Mouse (Mus musculus) frontal cortex, adult 2 months (tissue): Measurements from ENCODE around the gene Gm3402. TPM values are rescaled to one million over a fixed set of nuclear protein-coding genes. Genes with fewer than 3 reads are reported as not detected.
"Not testable (repeated sequence)": the region's sequence is repeated elsewhere in the genome, so short reads cannot be mapped to it uniquely, and the experiment has no call there.

ENCODE experiments used
- DNase-seq, 2 experiments: peaks; one replicate each; pipeline ENCODE4 v3.0.0; 2022; ENCODE audit warnings: low spot score in 1 of 2; ENCODE audit errors: extremely low spot score in 1 of 2
- polyA plus RNA-seq: library from polyadenylated mRNA; depleted of rRNA; stranded (reverse); fragments of >200 nt; gene quantifications from 2 replicates; pipeline ENCODE4 v1.2.3, GENCODE M21; 2012; rRNA removed

Gm3402 gene
- not detected in 2 replicates for polyA plus RNA-seq

DNA sequence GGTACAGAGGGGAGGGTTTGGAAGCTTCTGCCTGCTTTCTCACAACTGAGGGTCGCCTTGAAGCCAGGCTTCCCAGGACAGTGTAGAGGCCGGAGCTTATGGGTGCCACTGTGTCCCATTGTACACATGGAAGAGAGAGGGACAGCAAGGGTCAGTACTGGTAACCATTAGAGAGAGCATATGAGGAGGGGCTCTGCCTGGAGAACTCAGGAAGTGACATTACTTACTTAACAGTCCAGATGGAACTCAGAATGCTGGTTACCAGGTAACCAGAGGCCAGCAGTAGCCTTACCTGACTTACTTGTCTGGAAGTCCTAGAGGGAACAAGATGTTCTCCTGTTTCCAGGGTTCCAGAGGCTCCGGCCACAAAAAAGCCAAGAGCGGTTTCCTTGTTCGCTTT lies at the start of gene Gm3402:
Gene Gm3402 (plus strand): TSS at position 301 of the 400 bp plus-strand sequence.
- not testable (repeated sequence) for DNase-seq

DNA sequence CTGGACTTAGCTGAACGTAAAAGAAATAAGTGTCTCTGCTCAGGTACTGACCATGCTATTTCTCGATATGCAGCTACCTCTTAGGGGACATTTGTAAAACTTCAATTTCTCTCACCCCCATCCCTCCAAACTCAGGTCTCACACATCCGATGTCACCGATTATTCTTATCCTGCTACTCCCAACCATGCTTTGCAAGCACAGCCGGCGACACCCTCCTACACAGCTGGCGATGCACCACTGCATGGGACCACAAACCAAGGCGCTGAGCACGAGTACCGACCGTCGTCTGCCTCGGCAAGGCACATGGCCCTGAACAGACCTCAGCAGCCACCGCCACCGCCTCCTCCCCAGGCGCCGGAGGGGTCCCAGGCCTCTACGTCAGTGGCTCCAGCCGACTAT lies 47.3 kb upstream of the Gm3402 start:
- DNase-seq: peak in 1 of 2 experiments; percentile 39

DNA sequence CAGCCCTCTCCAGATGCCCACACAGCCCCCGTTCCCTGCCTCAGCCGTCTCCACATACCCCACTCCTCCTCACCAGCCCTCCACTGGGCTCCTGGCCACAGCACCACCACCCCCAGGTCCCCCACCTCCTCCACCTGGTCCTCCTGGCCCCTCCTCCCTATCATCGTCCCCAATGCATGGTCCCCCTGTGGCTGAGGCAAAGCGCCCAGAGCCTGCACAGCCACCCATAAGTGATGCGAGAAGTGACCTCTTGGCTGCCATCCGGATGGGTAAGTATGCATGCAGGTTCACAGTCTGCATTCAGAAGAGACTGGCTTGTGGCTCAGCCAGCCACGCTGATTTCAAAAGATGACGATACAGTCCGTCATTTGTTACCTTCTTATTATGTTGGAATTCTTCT lies 45.6 kb upstream of the Gm3402 start:
- no peak for DNase-seq

DNA sequence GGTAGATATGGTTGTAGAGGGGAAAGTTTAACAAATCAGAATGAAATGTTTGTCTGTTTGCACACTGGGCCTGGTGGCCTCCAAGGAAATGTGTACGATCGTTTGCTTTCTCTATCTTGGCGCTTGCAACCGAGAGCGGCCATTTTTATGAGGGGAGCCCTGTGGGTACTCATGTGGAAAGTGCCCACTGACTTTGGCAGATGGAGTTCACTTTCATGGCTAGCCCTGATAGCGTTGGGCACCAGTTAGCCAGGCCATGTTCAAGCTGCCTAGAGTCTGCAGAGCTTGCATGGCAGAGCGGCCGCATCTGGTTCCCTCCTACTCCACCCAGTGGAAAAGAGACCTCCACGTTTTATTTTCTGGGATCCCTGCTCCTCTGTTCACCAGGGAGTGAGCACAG lies 43.1 kb upstream of the Gm3402 start:
- no peak for DNase-seq

DNA sequence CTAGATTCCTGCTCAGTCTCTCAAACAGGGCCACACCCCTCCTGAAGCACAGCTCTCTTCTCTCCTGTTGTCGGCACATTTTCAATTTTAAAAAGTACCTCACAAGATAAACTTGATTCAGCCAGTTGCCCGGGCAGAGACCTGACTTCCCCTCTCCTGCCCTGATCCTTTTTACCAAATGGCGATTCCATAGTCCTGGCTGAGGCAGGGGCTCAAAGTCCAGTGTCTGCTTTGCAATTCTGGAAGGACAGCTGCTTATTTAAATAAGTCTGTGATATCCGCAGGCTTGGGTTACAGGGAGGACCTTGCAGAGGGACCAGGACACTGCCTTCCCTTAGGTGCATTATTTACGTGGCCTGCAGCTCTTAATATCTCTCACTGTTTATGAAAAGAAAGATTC lies 42.6 kb upstream of the Gm3402 start:
- DNase-seq: no peak

DNA sequence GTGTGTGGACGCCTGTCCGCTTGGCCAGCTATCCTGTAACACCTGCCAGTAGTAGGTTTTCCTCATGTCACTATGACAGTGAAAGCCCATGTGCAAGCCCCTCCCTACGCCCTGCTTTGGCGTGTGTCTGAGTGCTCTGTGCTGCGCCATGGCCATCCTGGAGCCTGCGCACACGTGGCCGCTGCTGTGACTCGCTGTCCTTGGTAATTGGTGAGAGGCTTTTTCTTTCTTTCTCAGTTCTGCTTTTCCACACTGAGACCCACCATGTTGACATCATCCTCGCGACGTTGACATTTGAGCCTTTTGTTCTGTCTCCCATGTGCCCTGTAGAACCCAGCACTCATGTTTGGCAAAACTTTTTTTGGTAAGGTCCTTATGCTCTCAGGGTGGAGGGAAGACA lies 42.1 kb upstream of the Gm3402 start:
- no peak for DNase-seq

DNA sequence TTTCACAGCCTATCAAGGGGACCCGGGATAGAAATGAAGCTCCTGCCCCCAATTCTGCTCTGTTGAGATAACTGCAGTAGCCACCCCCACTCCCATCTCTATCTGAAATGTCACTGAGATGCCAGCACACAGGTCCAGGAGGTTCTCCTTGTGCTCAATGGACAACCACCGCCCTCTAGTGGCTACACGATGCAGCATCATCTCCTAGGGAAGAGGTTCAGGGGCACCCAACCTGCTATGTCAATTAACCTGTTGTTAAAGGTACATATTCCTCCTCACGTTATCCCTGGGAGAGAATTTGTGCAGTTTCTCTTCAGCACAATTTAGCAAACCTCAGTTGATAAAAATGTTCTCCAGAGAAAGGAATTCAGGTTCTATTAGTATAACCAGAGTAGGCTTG lies 34.4 kb upstream of the Gm3402 start:
- peak in 1 of 2 experiments; percentile 73 for DNase-seq

DNA sequence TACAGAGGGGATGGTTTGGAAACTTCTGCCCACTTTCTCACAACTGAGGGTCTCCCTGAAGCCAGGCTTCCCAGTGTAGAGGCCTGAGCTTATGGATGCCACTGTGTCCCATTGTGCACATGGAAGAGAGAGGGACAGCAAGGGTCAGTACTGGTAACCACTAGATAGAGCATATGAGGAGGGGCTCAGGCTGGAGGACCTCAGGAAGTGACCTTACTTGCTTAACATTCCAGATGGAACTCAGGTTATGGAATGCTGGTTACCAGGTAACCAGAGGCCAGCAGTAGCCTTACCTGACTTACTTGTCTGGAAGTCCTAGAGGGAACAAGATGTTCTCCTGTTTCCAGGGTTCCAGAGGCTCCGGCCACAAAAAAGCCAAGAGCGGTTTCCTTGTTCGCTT lies 32.3 kb upstream of the Gm3402 start, which contains the start of gene Gm6408:
Gene Gm6408 (plus strand): TSS at position 301 of the 400 bp plus-strand sequence.
- not testable (repeated sequence) for DNase-seq

DNA sequence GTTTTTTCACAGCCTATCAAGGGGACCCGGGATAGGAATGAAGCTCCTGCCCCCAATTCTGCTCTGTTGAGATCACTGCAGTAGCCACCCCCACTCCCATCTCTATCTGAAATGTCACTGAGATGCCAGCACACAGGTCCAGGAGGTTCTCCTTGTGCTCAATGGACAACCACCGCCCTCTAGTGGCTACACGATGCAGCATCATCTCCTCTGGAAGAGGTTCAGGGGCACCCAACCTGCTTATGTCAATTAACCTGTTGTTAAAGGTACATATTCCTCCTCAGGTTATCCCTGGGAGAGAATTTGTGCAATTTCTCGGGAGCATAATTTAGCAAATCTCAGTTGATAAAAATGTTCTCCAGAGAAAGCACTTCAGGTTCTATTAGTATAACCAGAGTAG lies 25.0 kb upstream of the Gm3402 start:
- DNase-seq: peak in 1 of 2 experiments; percentile 57

DNA sequence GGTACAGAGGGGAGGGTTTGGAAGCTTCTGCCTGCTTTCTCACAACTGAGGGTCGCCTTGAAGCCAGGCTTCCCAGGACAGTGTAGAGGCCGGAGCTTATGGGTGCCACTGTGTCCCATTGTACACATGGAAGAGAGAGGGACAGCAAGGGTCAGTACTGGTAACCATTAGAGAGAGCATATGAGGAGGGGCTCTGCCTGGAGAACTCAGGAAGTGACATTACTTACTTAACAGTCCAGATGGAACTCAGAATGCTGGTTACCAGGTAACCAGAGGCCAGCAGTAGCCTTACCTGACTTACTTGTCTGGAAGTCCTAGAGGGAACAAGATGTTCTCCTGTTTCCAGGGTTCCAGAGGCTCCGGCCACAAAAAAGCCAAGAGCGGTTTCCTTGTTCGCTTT lies 22.9 kb upstream of the Gm3402 start, which contains the start of gene Gm6370:
Gene Gm6370 (plus strand): TSS at position 301 of the 400 bp plus-strand sequence.
- not testable (repeated sequence) for DNase-seq

DNA sequence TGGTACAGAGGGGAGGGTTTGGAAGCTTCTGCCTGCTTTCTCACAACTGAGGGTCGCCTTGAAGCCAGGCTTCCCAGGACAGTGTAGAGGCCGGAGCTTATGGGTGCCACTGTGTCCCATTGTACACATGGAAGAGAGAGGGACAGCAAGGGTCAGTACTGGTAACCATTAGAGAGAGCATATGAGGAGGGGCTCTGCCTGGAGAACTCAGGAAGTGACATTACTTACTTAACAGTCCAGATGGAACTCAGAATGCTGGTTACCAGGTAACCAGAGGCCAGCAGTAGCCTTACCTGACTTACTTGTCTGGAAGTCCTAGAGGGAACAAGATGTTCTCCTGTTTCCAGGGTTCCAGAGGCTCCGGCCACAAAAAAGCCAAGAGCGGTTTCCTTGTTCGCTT lies 11.8 kb upstream of the Gm3402 start, which contains the start of gene 4930449I24Rik:
Gene 4930449I24Rik (plus strand): TSS at position 301 of the 400 bp plus-strand sequence.
- DNase-seq: not testable (repeated sequence)

DNA sequence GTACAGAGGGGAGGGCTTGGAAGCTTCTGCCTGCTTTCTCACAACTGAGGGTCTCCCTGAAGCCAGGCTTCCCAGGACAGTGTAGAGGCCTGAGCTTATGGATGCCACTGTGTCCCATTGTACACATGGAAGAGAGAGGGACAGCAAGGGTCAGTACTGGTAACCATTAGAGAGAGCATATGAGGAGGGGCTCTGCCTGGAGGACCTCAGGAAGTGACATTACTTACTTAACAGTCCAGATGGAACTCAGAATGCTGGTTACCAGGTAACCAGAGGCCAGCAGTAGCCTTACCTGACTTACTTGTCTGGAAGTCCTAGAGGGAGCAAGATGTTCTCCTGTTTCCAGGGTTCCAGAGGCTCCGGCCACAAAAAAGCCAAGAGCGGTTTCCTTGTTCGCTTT lies 11.6 kb downstream of the Gm3402 start, which contains the start of gene Gm3404:
Gene Gm3404 (plus strand): TSS at position 301 of the 400 bp plus-strand sequence.
- DNase-seq: not testable (repeated sequence)

DNA sequence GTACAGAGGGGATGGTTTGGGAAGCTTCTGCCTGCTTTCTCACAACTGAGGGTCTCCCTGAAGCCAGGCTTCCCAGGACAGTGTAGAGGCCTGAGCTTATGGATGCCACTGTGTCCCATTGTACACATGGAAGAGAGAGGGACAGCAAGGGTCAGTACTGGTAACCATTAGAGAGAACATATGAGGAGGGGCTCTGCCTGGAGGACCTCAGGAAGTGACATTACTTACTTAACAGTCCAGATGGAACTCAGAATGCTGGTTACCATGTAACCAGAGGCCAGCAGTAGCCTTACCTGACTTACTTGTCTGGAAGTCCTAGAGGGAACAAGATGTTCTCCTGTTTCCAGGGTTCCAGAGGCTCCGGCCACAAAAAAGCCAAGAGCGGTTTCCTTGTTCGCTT lies 23.4 kb downstream of the Gm3402 start, which contains the start of gene Gm3409:
Gene Gm3409 (plus strand): TSS at position 301 of the 400 bp plus-strand sequence.
- DNase-seq: not testable (repeated sequence)

DNA sequence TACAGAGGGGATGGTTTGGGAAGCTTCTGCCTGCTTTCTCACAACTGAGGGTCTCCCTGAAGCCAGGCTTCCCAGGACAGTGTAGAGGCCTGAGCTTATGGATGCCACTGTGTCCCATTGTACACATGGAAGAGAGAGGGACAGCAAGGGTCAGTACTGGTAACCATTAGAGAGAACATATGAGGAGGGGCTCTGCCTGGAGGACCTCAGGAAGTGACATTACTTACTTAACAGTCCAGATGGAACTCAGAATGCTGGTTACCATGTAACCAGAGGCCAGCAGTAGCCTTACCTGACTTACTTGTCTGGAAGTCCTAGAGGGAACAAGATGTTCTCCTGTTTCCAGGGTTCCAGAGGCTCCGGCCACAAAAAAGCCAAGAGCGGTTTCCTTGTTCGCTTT lies 41.9 kb downstream of the Gm3402 start, which contains the start of gene Gm3415:
Gene Gm3415 (plus strand): TSS at position 301 of the 400 bp plus-strand sequence.
- not testable (repeated sequence) for DNase-seq

DNA sequence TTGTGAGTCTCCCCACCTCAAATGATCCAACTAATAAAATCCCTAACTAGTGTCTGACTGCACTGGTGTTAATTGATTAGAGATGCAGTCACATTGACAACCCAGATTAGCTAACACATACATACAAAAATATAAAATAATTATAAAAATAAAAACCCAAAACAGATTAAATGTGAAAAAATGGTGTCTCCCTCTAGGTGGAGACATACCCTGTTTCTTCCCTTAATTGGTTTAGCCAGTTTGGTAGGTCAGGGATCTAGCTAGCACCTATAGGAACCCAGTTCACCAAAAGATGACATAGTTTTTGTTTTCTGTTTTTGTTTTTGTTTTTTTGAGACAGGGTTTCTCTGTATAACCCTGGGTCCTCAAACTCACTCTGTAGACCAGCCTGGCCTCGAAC lies 50.3 kb downstream of the Gm3402 start:
- no peak for DNase-seq

Other genes starting within 250 kb of the Gm3402 start
- 65.3 and 67.9 TPM in 2 replicates for gene Wasf3, start 129.1 kb upstream of the Gm3402 start, polyA plus RNA-seq
- gene Gm6408, start 32.2 kb upstream of the Gm3402 start, polyA plus RNA-seq: 0.23 and 0.24 TPM in 2 replicates
- not detected in 2 replicates for gene Gm6370, start 22.8 kb upstream of the Gm3402 start, polyA plus RNA-seq
- gene 4930449I24Rik, start 11.7 kb upstream of the Gm3402 start, polyA plus RNA-seq: not detected in 2 replicates
- gene Gm3404, start 11.7 kb downstream of the Gm3402 start, polyA plus RNA-seq: not detected in 2 replicates
- gene Gm3409, start 23.5 kb downstream of the Gm3402 start, polyA plus RNA-seq: not detected in 2 replicates
- gene Gm3415, start 42.0 kb downstream of the Gm3402 start, polyA plus RNA-seq: not detected in 2 replicates
- gene Gpr12, start 71.1 kb downstream of the Gm3402 start, polyA plus RNA-seq: 26.7 and 27.5 TPM in 2 replicates